Mouse (Mus musculus): ENCODE measurements around the gene Tnrc6b. TPM values are rescaled to one million over a fixed set of nuclear protein-coding genes. Genes with fewer than 3 reads are reported as not detected.

Tnrc6b gene
- total and polyA plus RNA-seq, 3 experiments, result 7.8 to 13.9 (median 8.0) TPM

DNA sequence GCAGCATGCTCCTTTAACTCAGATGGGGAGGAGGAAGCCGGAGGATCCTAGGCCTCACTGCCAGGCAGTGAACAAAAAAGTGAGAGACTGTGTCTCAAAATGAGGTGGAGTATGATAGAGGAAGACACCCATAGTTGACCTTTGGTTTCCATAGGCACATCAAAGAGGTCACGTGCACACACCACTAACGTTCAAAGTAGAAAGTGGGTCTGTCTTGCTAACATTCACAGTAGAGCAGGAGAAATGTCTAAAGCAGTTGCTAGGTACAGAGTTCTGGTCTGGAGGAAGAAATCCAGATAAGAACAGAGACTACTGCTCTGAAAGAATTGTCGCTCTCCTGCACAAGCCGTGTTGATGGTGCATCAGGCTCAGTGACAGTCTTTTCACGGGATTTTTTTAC lies 10.7 kb downstream of the Tnrc6b start:
- Histone ChIP-seq H3K36me3 (ENCODE audit: control insufficient read depth in 1 of 2, insufficient read depth in 2 of 2, low read length in 2 of 2) (no peaks in the 10 kb centered on the region), H3K9ac (ENCODE audit: control insufficient read depth, low read depth, low read length, poor library complexity, severe bottlenecking) (no peak overlapping the region), H3K9me3 (replicated peaks; ENCODE audit: insufficient read depth, low read length) (no peaks in the 10 kb centered on the region), H3K79me2 (ENCODE audit: control insufficient read depth, insufficient read depth, low read length, poor library complexity) (no peaks in the 10 kb centered on the region), H3K4me1 (ENCODE audit: control insufficient read depth in 1 of 2, insufficient read depth in 2 of 2, low read length in 2 of 2) (no peaks in the 10 kb centered on the region), H3K27me3 (ENCODE audit: control insufficient read depth in 1 of 2, insufficient read depth in 2 of 2, low read length in 2 of 2) (no peaks in the 10 kb centered on the region), H3K4me3 (ENCODE audit: control insufficient read depth in 1 of 2, insufficient read depth in 1 of 2, low read depth in 2 of 2, low read length in 2 of 2) (no peak overlapping the region), H3K27ac (ENCODE audit: control insufficient read depth, low read depth, low read length) (no peak overlapping the region)
- TF ChIP-seq SIN3A (IDR thresholded peaks at IDR 0.05; ENCODE audit: low read length) (no peak), MAFK (IDR thresholded peaks at IDR 0.05; ENCODE audit: borderline replicate concordance, low read depth, low read length) (no peak), MXI1 (IDR thresholded peaks at IDR 0.05; ENCODE audit: low read depth, low read length) (no peak), ELF1 (IDR thresholded peaks at IDR 0.05; ENCODE audit: low read depth, low read length) (no peak), MYC (IDR thresholded peaks at IDR 0.05; ENCODE audit: low read depth, low read length) (no peak), BHLHE40 (IDR thresholded peaks at IDR 0.05; ENCODE audit: borderline replicate concordance, low read depth, low read length) (no peak), JUND (IDR thresholded peaks at IDR 0.05; ENCODE audit: low read depth, low read length) (no peak), USF1 (IDR thresholded peaks at IDR 0.05; ENCODE audit: low read depth, low read length) (no peak), RCOR1 (IDR thresholded peaks at IDR 0.05; ENCODE audit: low read depth, low read length) (no peak), USF2 (IDR thresholded peaks at IDR 0.05; ENCODE audit: borderline replicate concordance in 1 of 2, insufficient read depth in 1 of 2, low read depth in 1 of 2, low read length in 2 of 2) (no peak), MEF2A (IDR thresholded peaks at IDR 0.05; ENCODE audit: extremely low read depth, insufficient replicate concordance, low read depth, low read length, poor library complexity, severe bottlenecking) (no peak), ZNF384 (IDR thresholded peaks at IDR 0.05; ENCODE audit: low read depth, low read length) (no peak), POLR2AphosphoS5 (IDR thresholded peaks at IDR 0.05; ENCODE audit: borderline replicate concordance, low read depth, low read length) (no peak), E2F4 (IDR thresholded peaks at IDR 0.05; ENCODE audit: borderline replicate concordance, low read depth, low read length) (no peak), GATA1 (IDR thresholded peaks at IDR 0.05; ENCODE audit: low read depth, low read length) (no peak), SMC3 (IDR thresholded peaks at IDR 0.05; ENCODE audit: low read depth, low read length) (no peak), UBTF (IDR thresholded peaks at IDR 0.05; ENCODE audit: borderline replicate concordance, insufficient read depth, low read depth, low read length) (no peak), MAZ (IDR thresholded peaks at IDR 0.05; ENCODE audit: low read depth, low read length) (no peak), MAX (IDR thresholded peaks at IDR 0.05; ENCODE audit: low read length) (no peak), ETS1 (IDR thresholded peaks at IDR 0.05; ENCODE audit: low read depth, low read length) (no peak)
- no peak for DNase-seq (ENCODE audit: low read depth, low spot score)

DNA sequence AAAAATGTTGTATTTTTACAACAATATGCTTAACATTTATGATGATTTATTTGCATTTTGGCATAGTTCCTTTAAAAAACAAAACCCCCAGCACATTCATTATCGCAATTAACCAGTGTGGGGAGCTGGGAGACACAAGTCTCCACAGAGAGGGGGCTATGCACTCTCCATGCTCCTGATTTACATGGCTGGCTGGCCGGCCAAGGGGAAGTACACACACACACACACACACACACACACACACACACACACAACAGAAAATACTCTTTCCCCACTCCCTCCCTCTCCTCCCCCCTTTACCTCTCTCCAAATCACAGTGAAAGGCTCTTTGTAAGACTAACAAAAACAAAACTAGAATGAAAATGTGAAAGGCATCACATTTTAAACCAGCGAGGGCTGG lies 11.3 kb downstream of the Tnrc6b start:
- H3K79me2 ChIP-seq (ENCODE audit: control insufficient read depth, insufficient read depth, low read length, poor library complexity), result no peaks in the 10 kb centered on the region
- TF ChIP-seq SIN3A (IDR thresholded peaks at IDR 0.05; ENCODE audit: low read length), result no peak
- no peak for TF ChIP-seq ELF1 (IDR thresholded peaks at IDR 0.05; ENCODE audit: low read depth, low read length)
- no peak for TF ChIP-seq NELFE (IDR thresholded peaks at IDR 0.05; ENCODE audit: low read depth, low read length)
- no peak for TF ChIP-seq POLR2AphosphoS2 (IDR thresholded peaks at IDR 0.05; ENCODE audit: low read length)
- TF ChIP-seq CHD2 (IDR thresholded peaks at IDR 0.05; ENCODE audit: low read length), result no peak
- no peak for TF ChIP-seq POLR2AphosphoS5 (IDR thresholded peaks at IDR 0.05; ENCODE audit: borderline replicate concordance, low read depth, low read length)
- no peak for TF ChIP-seq CTCF (IDR thresholded peaks at IDR 0.05 in 2 of 3, conservative IDR thresholded peaks at IDR 0.05 in 1 of 3; ENCODE audit: control insufficient read depth in 1 of 3, insufficient read depth in 1 of 3, low read depth in 2 of 3, low read length in 3 of 3, poor library complexity in 1 of 3, severe bottlenecking in 1 of 3)
- no peak for TF ChIP-seq RCOR1 (IDR thresholded peaks at IDR 0.05; ENCODE audit: low read depth, low read length)
- no peak for TF ChIP-seq MAX (IDR thresholded peaks at IDR 0.05; ENCODE audit: low read length)
- TF ChIP-seq ZKSCAN1 (IDR thresholded peaks at IDR 0.05; ENCODE audit: low read depth, low read length), result no peak
- no peak for TF ChIP-seq EP300 (IDR thresholded peaks at IDR 0.05; ENCODE audit: low read depth in 1 of 2, low read length in 2 of 2)
- no peak for TF ChIP-seq MEF2A (IDR thresholded peaks at IDR 0.05; ENCODE audit: extremely low read depth, insufficient replicate concordance, low read depth, low read length, poor library complexity, severe bottlenecking)
- no peak for TF ChIP-seq UBTF (IDR thresholded peaks at IDR 0.05; ENCODE audit: borderline replicate concordance, insufficient read depth, low read depth, low read length)
- TF ChIP-seq ETS1 (IDR thresholded peaks at IDR 0.05; ENCODE audit: low read depth, low read length), result no peak
- no peak for TF ChIP-seq MXI1 (IDR thresholded peaks at IDR 0.05; ENCODE audit: low read depth, low read length)
- no peak for TF ChIP-seq RAD21 (IDR thresholded peaks at IDR 0.05; ENCODE audit: low read depth, low read length)
- TF ChIP-seq TCF12 (IDR thresholded peaks at IDR 0.05; ENCODE audit: low read depth, low read length), result no peak
- no peak for TF ChIP-seq HCFC1 (IDR thresholded peaks at IDR 0.05; ENCODE audit: low read depth, low read length)
- TF ChIP-seq GABPA (IDR thresholded peaks at IDR 0.05; ENCODE audit: low read depth, low read length), result no peak

More for the DNA sequence above, 11.3 kb downstream of the Tnrc6b start:
- H3K9ac ChIP-seq (ENCODE audit: control insufficient read depth, low read depth, low read length, poor library complexity, severe bottlenecking), result no peak overlapping the region
- DNase-seq (ENCODE audit: low read depth, low spot score), result no peak
- H3K9me3 ChIP-seq (replicated peaks; ENCODE audit: insufficient read depth, low read length), result no peaks in the 10 kb centered on the region
- H3K27ac ChIP-seq (ENCODE audit: control insufficient read depth, low read depth, low read length), result no peak overlapping the region
- no peaks in the 10 kb centered on the region for H3K4me1 ChIP-seq (ENCODE audit: control insufficient read depth in 1 of 2, insufficient read depth in 2 of 2, low read length in 2 of 2)
- no peaks in the 10 kb centered on the region for H3K36me3 ChIP-seq (ENCODE audit: control insufficient read depth in 1 of 2, insufficient read depth in 2 of 2, low read length in 2 of 2)
- H3K4me3 ChIP-seq (ENCODE audit: control insufficient read depth in 1 of 2, insufficient read depth in 1 of 2, low read depth in 2 of 2, low read length in 2 of 2), result no peak overlapping the region
- H3K27me3 ChIP-seq (ENCODE audit: control insufficient read depth in 1 of 2, insufficient read depth in 2 of 2, low read length in 2 of 2), result no peaks in the 10 kb centered on the region

Measured in MEL (cell line).